Mouse (Mus musculus): ENCODE measurements around the gene Edf1. TPM values are rescaled to one million over a fixed set of nuclear protein-coding genes. Genes with fewer than 3 reads are reported as not detected.

The Edf1 gene
- polyA plus RNA-seq, 1 experiment = 513 TPM

GRCm38 (mm10) chr2:25607761-25608622 lies 50.3 kb downstream of the Edf1 start, which contains the start of gene Rabl6:
Gene Rabl6 (minus strand): TSS chr2:25608521.
- TF ChIP-seq POLR2A (IDR thresholded peaks at IDR 0.05; ENCODE audit: insufficient read length, low read depth) (peak; percentile 98), E2F4 (IDR thresholded peaks at IDR 0.05; ENCODE audit: insufficient read depth) (peak; percentile 5), TCF12 (IDR thresholded peaks at IDR 0.05; ENCODE audit: insufficient read depth, poor library complexity, severe bottlenecking) (no peak), SRF (IDR thresholded peaks at IDR 0.05; ENCODE audit: control insufficient read depth, insufficient read length, low read depth) (peak; percentile 74), MYOD1 (IDR thresholded peaks at IDR 0.05; ENCODE audit: control insufficient read depth in 1 of 3, insufficient read length in 2 of 3, low read depth in 2 of 3) (peak in 1 of 3 experiments; percentile 48), POLR2AphosphoS2 (IDR thresholded peaks at IDR 0.05; ENCODE audit: insufficient read length, low read depth) (peak; percentile 91), REST (IDR thresholded peaks at IDR 0.05; ENCODE audit: insufficient read depth, insufficient read length) (no peak), MYOG (IDR thresholded peaks at IDR 0.05; ENCODE audit: control insufficient read depth in 1 of 3, insufficient read depth in 1 of 3, insufficient read length in 2 of 3, low read depth in 2 of 3) (peak in 2 of 3 experiments; percentile 4 to 22)
- H3K4me3 ChIP-seq = peak within 1 kb of the TSS; percentile 75
- H3K36me3 ChIP-seq (ENCODE audit: control insufficient read depth, insufficient read depth) = no peaks in the 10 kb centered on the region
- H3K27me3 ChIP-seq (ENCODE audit: control insufficient read depth, insufficient read depth, insufficient read length) = no peaks in the 10 kb centered on the region
- H3ac ChIP-seq (ENCODE audit: control insufficient read depth, insufficient read length) = peak within 1 kb of the TSS; percentile 67
- peak within 1 kb of the TSS; percentile 100 for H3K4me2 ChIP-seq (ENCODE audit: low read depth)
- peaks cover 46% of the 10 kb centered on the region for H3K79me2 ChIP-seq (ENCODE audit: control insufficient read depth, insufficient read depth)

GRCm38 (mm10) chr2:25608671-25609070 lies 51.0 kb downstream of the Edf1 start:
- H3K79me2 ChIP-seq (ENCODE audit: control insufficient read depth, insufficient read depth) = peaks cover 44% of the 10 kb centered on the region
- no peak for TF ChIP-seq POLR2AphosphoS2 (IDR thresholded peaks at IDR 0.05; ENCODE audit: insufficient read length, low read depth)
- no peak for TF ChIP-seq E2F4 (IDR thresholded peaks at IDR 0.05; ENCODE audit: insufficient read depth)
- no peak for TF ChIP-seq USF1 (IDR thresholded peaks at IDR 0.05; ENCODE audit: low read depth)
- no peak for TF ChIP-seq MAX (IDR thresholded peaks at IDR 0.05; ENCODE audit: low read depth)
- TF ChIP-seq POLR2A (IDR thresholded peaks at IDR 0.05; ENCODE audit: insufficient read length, low read depth) = no peak
- TF ChIP-seq SRF (IDR thresholded peaks at IDR 0.05; ENCODE audit: control insufficient read depth, insufficient read length, low read depth) = no peak
- TF ChIP-seq MYOG (IDR thresholded peaks at IDR 0.05; ENCODE audit: control insufficient read depth in 1 of 3, insufficient read depth in 1 of 3, insufficient read length in 2 of 3, low read depth in 2 of 3) = no peak
- TF ChIP-seq TCF3 (IDR thresholded peaks at IDR 0.05; ENCODE audit: insufficient read length, low read depth) = no peak
- TF ChIP-seq CEBPB (IDR thresholded peaks at IDR 0.05; ENCODE audit: insufficient read depth, poor library complexity, severe bottlenecking) = no peak
- no peak for TF ChIP-seq TCF12 (IDR thresholded peaks at IDR 0.05; ENCODE audit: insufficient read depth, poor library complexity, severe bottlenecking)
- no peak for TF ChIP-seq REST (IDR thresholded peaks at IDR 0.05; ENCODE audit: insufficient read depth, insufficient read length)
- no peak for TF ChIP-seq MYOD1 (IDR thresholded peaks at IDR 0.05; ENCODE audit: control insufficient read depth in 1 of 3, insufficient read length in 2 of 3, low read depth in 2 of 3)
- H3K36me3 ChIP-seq (ENCODE audit: control insufficient read depth, insufficient read depth) = no peaks in the 10 kb centered on the region
- H3ac ChIP-seq (ENCODE audit: control insufficient read depth, insufficient read length) = peak overlapping the region; percentile 67
- H3K4me2 ChIP-seq (ENCODE audit: low read depth) = peak overlapping the region; percentile 79
- peak overlapping the region; percentile 75 for H3K4me3 ChIP-seq
- no peaks in the 10 kb centered on the region for H3K27me3 ChIP-seq (ENCODE audit: control insufficient read depth, insufficient read depth, insufficient read length)

Other genes starting within 250 kb of the Edf1 start
- gene Grin1, start 238.7 kb upstream of the Edf1 start, polyA plus RNA-seq (2012; fragmentation: generic; extraction: Trizol) = 0.12 TPM
- 46.3 TPM for gene Man1b1, start 225.5 kb upstream of the Edf1 start, polyA plus RNA-seq (2012; fragmentation: generic; extraction: Trizol)
- 43.0 TPM for gene Dpp7, start 201.5 kb upstream of the Edf1 start, polyA plus RNA-seq (2012; fragmentation: generic; extraction: Trizol)
- 68.3 TPM for gene Uap1l1, start 192.2 kb upstream of the Edf1 start, polyA plus RNA-seq (2012; fragmentation: generic; extraction: Trizol)
- gene Sapcd2, start 185.5 kb upstream of the Edf1 start, polyA plus RNA-seq (2012; fragmentation: generic; extraction: Trizol) = 10.4 TPM
- gene Entpd2, start 162.0 kb upstream of the Edf1 start, polyA plus RNA-seq (2012; fragmentation: generic; extraction: Trizol) = 0.89 TPM
- gene Npdc1, start 158.5 kb upstream of the Edf1 start, polyA plus RNA-seq (2012; fragmentation: generic; extraction: Trizol) = 114 TPM
- 0.08 TPM for gene Fut7, start 134.6 kb upstream of the Edf1 start, polyA plus RNA-seq (2012; fragmentation: generic; extraction: Trizol)
- 9.8 TPM for gene Abca2, start 129.1 kb upstream of the Edf1 start, polyA plus RNA-seq (2012; fragmentation: generic; extraction: Trizol)
- 13.5 TPM for gene Clic3, start 101.0 kb upstream of the Edf1 start, polyA plus RNA-seq (2012; fragmentation: generic; extraction: Trizol)
- gene Paxx, start 96.8 kb upstream of the Edf1 start, polyA plus RNA-seq (2012; fragmentation: generic; extraction: Trizol) = 64.3 TPM
- gene Ptgds, start 87.8 kb upstream of the Edf1 start, polyA plus RNA-seq (2012; fragmentation: generic; extraction: Trizol) = 9.8 TPM
- not detected for gene Lcn12, start 63.9 kb upstream of the Edf1 start, polyA plus RNA-seq (2012; fragmentation: generic; extraction: Trizol)
- 53.6 TPM for gene Fbxw5, start 57.1 kb upstream of the Edf1 start, polyA plus RNA-seq (2012; fragmentation: generic; extraction: Trizol)
- gene C8g, start 56.1 kb upstream of the Edf1 start, polyA plus RNA-seq (2012; fragmentation: generic; extraction: Trizol) = 0.74 TPM
- 40.4 TPM for gene Traf2, start 10.9 kb upstream of the Edf1 start, polyA plus RNA-seq (2012; fragmentation: generic; extraction: Trizol)
- 8.7 TPM for gene Mamdc4, start 17.0 kb downstream of the Edf1 start, polyA plus RNA-seq (2012; fragmentation: generic; extraction: Trizol)
- 108 TPM for gene Phpt1, start 17.4 kb downstream of the Edf1 start, polyA plus RNA-seq (2012; fragmentation: generic; extraction: Trizol)
- gene Ajm1, start 23.9 kb downstream of the Edf1 start, polyA plus RNA-seq (2012; fragmentation: generic; extraction: Trizol) = 1.0 TPM
- gene Rabl6, start 50.7 kb downstream of the Edf1 start, polyA plus RNA-seq (2012; fragmentation: generic; extraction: Trizol) = 76.5 TPM
- 0.13 TPM for gene Ccdc183, start 59.8 kb downstream of the Edf1 start, polyA plus RNA-seq (2012; fragmentation: generic; extraction: Trizol)
- gene Tmem141, start 64.2 kb downstream of the Edf1 start, polyA plus RNA-seq (2012; fragmentation: generic; extraction: Trizol) = 32.6 TPM
- 0.10 TPM for gene Fcna, start 70.2 kb downstream of the Edf1 start, polyA plus RNA-seq (2012; fragmentation: generic; extraction: Trizol)
- not detected for gene Lcn8, start 95.3 kb downstream of the Edf1 start, polyA plus RNA-seq (2012; fragmentation: generic; extraction: Trizol)
- not detected for gene Lcn5, start 100.1 kb downstream of the Edf1 start, polyA plus RNA-seq (2012; fragmentation: generic; extraction: Trizol)
- gene Lcn6, start 118.9 kb downstream of the Edf1 start, polyA plus RNA-seq (2012; fragmentation: generic; extraction: Trizol) = not detected
- gene Lcn10, start 124.9 kb downstream of the Edf1 start, polyA plus RNA-seq (2012; fragmentation: generic; extraction: Trizol) = not detected
- not detected for gene Obp2a, start 142.2 kb downstream of the Edf1 start, polyA plus RNA-seq (2012; fragmentation: generic; extraction: Trizol)
- gene Bmyc, start 148.9 kb downstream of the Edf1 start, polyA plus RNA-seq (2012; fragmentation: generic; extraction: Trizol) = 0.31 TPM
- gene Obp2b, start 179.2 kb downstream of the Edf1 start, polyA plus RNA-seq (2012; fragmentation: generic; extraction: Trizol) = not detected
- gene Lcn3, start 207.7 kb downstream of the Edf1 start, polyA plus RNA-seq (2012; fragmentation: generic; extraction: Trizol) = not detected
- not detected for gene Lcn11, start 219.2 kb downstream of the Edf1 start, polyA plus RNA-seq (2012; fragmentation: generic; extraction: Trizol)
- 0.17 TPM for gene Gm13539, start 224.4 kb downstream of the Edf1 start, polyA plus RNA-seq (2012; fragmentation: generic; extraction: Trizol)

Data from myocyte (in vitro differentiated cells).